Mouse (Mus musculus): ENCODE measurements around the gene Dgcr6. TPM values are rescaled to one million over a fixed set of nuclear protein-coding genes. Genes with fewer than 3 reads are reported as not detected.

The Dgcr6 gene
- polyA plus RNA-seq, 2 experiments = 69.0 to 110 TPM

DNA sequence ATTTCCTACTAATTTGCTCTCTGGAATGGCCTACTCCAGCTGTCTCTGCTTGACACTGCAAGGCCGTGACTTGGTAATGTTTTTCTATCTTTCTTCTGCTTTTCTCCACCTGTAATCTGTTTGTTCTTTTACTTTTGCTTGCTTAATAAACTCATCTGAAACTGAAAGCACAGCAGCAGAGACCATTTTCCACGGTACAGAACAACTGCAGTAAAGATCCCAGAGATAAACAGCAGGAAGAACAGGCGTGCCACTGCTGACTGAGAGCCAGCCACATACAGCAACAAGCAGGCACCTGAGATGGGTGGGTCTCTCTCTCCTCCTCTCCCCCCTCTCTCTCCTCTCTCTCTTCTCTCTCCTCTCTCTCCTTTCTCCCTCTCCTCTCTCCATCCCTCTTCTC lies 22.5 kb downstream of the Dgcr6 start:
- ATAC-seq (ENCODE audit: low FRiP score, low read depth) = no peak
- H3K27me3 ChIP-seq (ENCODE audit: control insufficient read depth, insufficient read depth, low read length) = no peaks in the 10 kb centered on the region
- H3K36me3 ChIP-seq (ENCODE audit: control insufficient read depth, insufficient read depth, low read length) = peaks cover 28% of the 10 kb centered on the region
- DNase-seq (ENCODE audit: low spot score) = no peak
- no peak for TF ChIP-seq POLR2A (IDR thresholded peaks at IDR 0.05; ENCODE audit: borderline replicate concordance, extremely low read depth, insufficient read depth, insufficient read length)
- 45% methylated on average over 3 of the region's 3 CpGs for WGBS
- no peaks in the 10 kb centered on the region for H3K9me3 ChIP-seq (ENCODE audit: control insufficient read depth, low read length)
- H3K4me3 ChIP-seq (replicated peaks; ENCODE audit: low read length) = no peak overlapping the region
- H3K9ac ChIP-seq (ENCODE audit: low read depth, low read length, severe bottlenecking) = no peak overlapping the region
- H3K4me1 ChIP-seq (ENCODE audit: control insufficient read depth, insufficient read depth, low read length) = no peaks in the 10 kb centered on the region
- H3K4me2 ChIP-seq (replicated peaks; ENCODE audit: low read depth, low read length, severe bottlenecking) = no peak overlapping the region
- H3K27ac ChIP-seq (replicated peaks; ENCODE audit: low read depth, low read length) = no peak overlapping the region

DNA sequence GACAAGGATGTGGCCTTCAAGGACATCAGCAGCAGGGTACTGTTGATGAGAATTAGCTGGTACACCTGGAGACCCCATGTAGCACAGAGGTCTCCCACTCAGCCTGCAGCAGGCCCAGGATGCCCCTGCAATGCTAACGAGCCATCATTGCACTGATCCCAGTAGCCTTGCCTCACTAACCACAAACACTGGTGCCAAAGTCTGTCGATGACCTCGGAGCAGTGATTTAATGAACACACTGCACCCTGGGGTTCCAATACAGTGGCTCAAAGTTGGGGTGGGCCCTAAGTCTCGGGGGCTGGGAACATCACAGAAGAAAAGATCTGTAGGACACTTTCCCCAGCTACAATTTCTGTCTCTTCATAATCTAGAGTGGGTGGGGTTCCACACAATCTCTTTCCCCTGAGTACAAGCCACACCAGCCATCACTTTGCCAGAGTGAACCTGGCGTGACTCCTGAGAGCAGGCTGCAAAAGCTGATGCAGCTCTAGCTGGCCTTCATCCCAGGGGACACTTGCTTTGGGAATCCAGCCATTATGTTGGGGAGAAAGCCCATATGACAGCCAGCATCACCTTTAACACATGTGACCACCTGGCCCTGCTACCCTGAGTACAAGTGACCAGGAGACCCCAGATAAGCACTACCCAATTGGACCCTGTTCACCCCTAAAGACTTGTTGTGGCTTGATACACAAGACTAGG lies 25.8 kb downstream of the Dgcr6 start:
- H3K9me3 ChIP-seq (ENCODE audit: control insufficient read depth, low read length) = no peaks in the 10 kb centered on the region
- no peaks in the 10 kb centered on the region for H3K27me3 ChIP-seq (ENCODE audit: control insufficient read depth, insufficient read depth, low read length)
- no peak overlapping the region for H3K27ac ChIP-seq (replicated peaks; ENCODE audit: low read depth, low read length)
- no peaks in the 10 kb centered on the region for H3K4me1 ChIP-seq (ENCODE audit: control insufficient read depth, insufficient read depth, low read length)
- DNase-seq (ENCODE audit: low spot score) = no peak
- 74% methylated on average over 5 of the region's 5 CpGs for WGBS
- peaks cover 4% of the 10 kb centered on the region; the same call in 1 of the 2 replicates for H3K36me3 ChIP-seq (ENCODE audit: control insufficient read depth, insufficient read depth, low read length)
- no peak overlapping the region for H3K4me2 ChIP-seq (replicated peaks; ENCODE audit: low read depth, low read length, severe bottlenecking)
- TF ChIP-seq POLR2A (IDR thresholded peaks at IDR 0.05; ENCODE audit: borderline replicate concordance, extremely low read depth, insufficient read depth, insufficient read length) = no peak
- H3K9ac ChIP-seq (ENCODE audit: low read depth, low read length, severe bottlenecking) = no peak overlapping the region
- ATAC-seq (ENCODE audit: low FRiP score, low read depth) = no peak
- H3K4me3 ChIP-seq (replicated peaks; ENCODE audit: low read length) = no peak overlapping the region

DNA sequence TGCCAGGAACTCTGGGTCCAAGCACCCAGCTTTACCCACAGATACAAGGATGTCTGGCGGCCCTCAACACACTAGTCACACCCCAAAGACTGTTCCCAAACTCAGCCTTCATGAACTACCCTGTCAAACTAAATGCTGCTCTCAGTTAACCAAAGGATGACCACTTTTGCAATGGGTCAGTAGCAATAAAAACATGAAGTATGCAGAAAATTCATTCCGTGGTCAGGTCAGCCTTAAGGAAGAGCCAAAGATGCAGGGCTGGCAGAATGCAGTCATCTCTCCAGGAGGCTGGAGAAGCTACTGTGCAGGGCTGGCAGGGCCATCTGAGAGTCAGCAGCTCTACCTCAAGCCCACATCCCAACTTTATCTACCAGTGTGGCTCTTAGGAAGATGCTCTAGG lies 26.6 kb downstream of the Dgcr6 start:
- H3K27ac ChIP-seq (replicated peaks; ENCODE audit: low read depth, low read length) = no peak overlapping the region
- H3K9me3 ChIP-seq (ENCODE audit: control insufficient read depth, low read length) = no peaks in the 10 kb centered on the region
- H3K36me3 ChIP-seq (ENCODE audit: control insufficient read depth, insufficient read depth, low read length) = peaks cover 4% of the 10 kb centered on the region; the same call in 1 of the 2 replicates
- H3K4me3 ChIP-seq (replicated peaks; ENCODE audit: low read length) = no peak overlapping the region
- H3K27me3 ChIP-seq (ENCODE audit: control insufficient read depth, insufficient read depth, low read length) = no peaks in the 10 kb centered on the region
- ATAC-seq (ENCODE audit: low FRiP score, low read depth) (no peak), DNase-seq (ENCODE audit: low spot score) (no peak)
- no peak for TF ChIP-seq POLR2A (IDR thresholded peaks at IDR 0.05; ENCODE audit: borderline replicate concordance, extremely low read depth, insufficient read depth, insufficient read length)
- no peak overlapping the region for H3K4me2 ChIP-seq (replicated peaks; ENCODE audit: low read depth, low read length, severe bottlenecking)
- WGBS = 91% methylated on average over 2 of the region's 2 CpGs
- no peaks in the 10 kb centered on the region for H3K4me1 ChIP-seq (ENCODE audit: control insufficient read depth, insufficient read depth, low read length)
- no peak overlapping the region for H3K9ac ChIP-seq (ENCODE audit: low read depth, low read length, severe bottlenecking)

DNA sequence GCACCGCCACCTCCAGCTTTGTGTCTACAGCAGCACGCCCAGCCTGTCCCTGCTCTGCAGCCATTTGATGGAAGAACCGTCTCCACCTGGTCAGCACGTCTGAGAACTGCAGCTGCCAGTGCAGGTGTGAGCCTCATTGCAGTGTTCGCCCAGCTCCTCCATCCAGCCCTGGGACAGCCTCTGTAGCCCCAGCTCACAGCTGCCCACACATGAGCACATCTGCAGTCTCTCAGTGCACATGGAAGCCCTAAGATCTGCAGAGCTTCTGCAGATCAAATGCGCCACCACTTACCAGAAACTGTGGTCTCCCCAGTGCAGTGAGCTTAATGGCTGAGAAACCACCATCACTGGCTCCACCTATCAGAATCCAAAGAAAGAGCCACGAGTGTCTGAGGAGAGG lies 27.5 kb downstream of the Dgcr6 start:
- ATAC-seq (ENCODE audit: low FRiP score, low read depth) = no peak

DNA sequence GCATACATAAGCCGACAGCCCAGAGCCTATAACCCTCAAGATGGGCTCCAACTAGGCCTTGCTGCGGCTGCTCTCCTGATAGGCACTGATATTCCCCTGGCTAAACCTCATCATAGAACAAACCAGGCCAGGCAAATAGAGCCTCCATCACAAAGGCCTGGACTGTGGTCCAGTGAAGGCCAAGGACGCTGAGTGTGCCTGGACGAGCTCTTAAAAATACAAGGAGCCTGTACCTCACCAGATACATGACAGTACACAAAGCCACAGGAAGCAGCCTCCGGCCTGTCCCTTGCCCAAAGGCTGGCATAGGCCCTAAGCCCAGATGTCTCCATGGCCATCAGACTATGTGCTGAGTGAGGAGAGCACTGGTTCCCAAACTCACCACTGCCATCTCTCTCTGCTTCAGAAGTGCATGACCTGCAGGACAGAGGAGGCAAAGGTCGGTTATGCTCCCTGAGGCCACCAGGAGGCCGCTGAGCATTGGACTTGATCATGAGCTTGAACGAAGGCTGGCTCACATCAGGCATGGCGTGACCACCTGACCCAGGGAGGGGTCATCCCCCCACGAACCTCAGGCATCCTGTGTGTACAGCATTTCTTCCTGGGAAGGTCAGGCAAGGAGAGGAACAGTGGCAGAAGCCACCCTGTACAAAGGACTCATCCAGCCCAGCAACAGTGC lies 28.6 kb downstream of the Dgcr6 start:
- Histone ChIP-seq H3K27me3 (ENCODE audit: control insufficient read depth, insufficient read depth, low read length) (no peaks in the 10 kb centered on the region), H3K36me3 (ENCODE audit: control insufficient read depth, insufficient read depth, low read length) (peaks cover 4% of the 10 kb centered on the region; the same call in 1 of the 2 replicates), H3K4me2 (replicated peaks; ENCODE audit: low read depth, low read length, severe bottlenecking) (no peak overlapping the region), H3K9ac (ENCODE audit: low read depth, low read length, severe bottlenecking) (no peak overlapping the region), H3K4me1 (ENCODE audit: control insufficient read depth, insufficient read depth, low read length) (no peaks in the 10 kb centered on the region), H3K9me3 (ENCODE audit: control insufficient read depth, low read length) (no peaks in the 10 kb centered on the region), H3K27ac (replicated peaks; ENCODE audit: low read depth, low read length) (no peak overlapping the region), H3K4me3 (replicated peaks; ENCODE audit: low read length) (no peak overlapping the region)
- ATAC-seq (ENCODE audit: low FRiP score, low read depth) = no peak
- no peak for DNase-seq (ENCODE audit: low spot score)
- 75% methylated on average over 10 of the region's 10 CpGs for WGBS
- no peak for TF ChIP-seq POLR2A (IDR thresholded peaks at IDR 0.05; ENCODE audit: borderline replicate concordance, extremely low read depth, insufficient read depth, insufficient read length)

More for the DNA sequence above, 27.5 kb downstream of the Dgcr6 start:
- H3K36me3 ChIP-seq (ENCODE audit: control insufficient read depth, insufficient read depth, low read length) = peaks cover 4% of the 10 kb centered on the region; the same call in 1 of the 2 replicates
- no peaks in the 10 kb centered on the region for H3K27me3 ChIP-seq (ENCODE audit: control insufficient read depth, insufficient read depth, low read length)
- no peaks in the 10 kb centered on the region for H3K4me1 ChIP-seq (ENCODE audit: control insufficient read depth, insufficient read depth, low read length)
- H3K27ac ChIP-seq (replicated peaks; ENCODE audit: low read depth, low read length) = no peak overlapping the region
- no peak for TF ChIP-seq POLR2A (IDR thresholded peaks at IDR 0.05; ENCODE audit: borderline replicate concordance, extremely low read depth, insufficient read depth, insufficient read length)
- no peak overlapping the region for H3K9ac ChIP-seq (ENCODE audit: low read depth, low read length, severe bottlenecking)
- no peak overlapping the region for H3K4me3 ChIP-seq (replicated peaks; ENCODE audit: low read length)
- H3K4me2 ChIP-seq (replicated peaks; ENCODE audit: low read depth, low read length, severe bottlenecking) = no peak overlapping the region
- DNase-seq (ENCODE audit: low spot score) = no peak
- no peaks in the 10 kb centered on the region for H3K9me3 ChIP-seq (ENCODE audit: control insufficient read depth, low read length)
- 74% methylated on average over 7 of the region's 7 CpGs for WGBS

Data from limb, embryonic 14.5 days (tissue).